Mouse (Mus musculus) intestine, embryonic 14.5 days (tissue): ENCODE data around the gene Ror2. TPM values are rescaled to one million over a fixed set of nuclear protein-coding genes. Genes with fewer than 3 reads are reported as not detected.

Source experiments
- ATAC-seq: fragments of 200-750 bp; cut with Nextera tagmentation; replicated peaks from 2 replicates; pipeline ENCODE4 v1.8.0; 2017; ENCODE audit warnings: low read depth, moderate number of reproducible peaks, moderate TSS enrichment, moderate library complexity; ENCODE audit not compliant: low FRiP score, low TSS enrichment
- DNase-seq: peaks from one replicate; pipeline ENCODE4 v3.0.0-alpha.2; 2018; ENCODE audit warnings: low spot score
- H3K27ac ChIP-seq: fragments of 300-500 bp; sonication (generic); 2 replicates; pipeline ENCODE4 v1.5.1; 2014; ENCODE audit warnings: low read depth, mild to moderate bottlenecking, control low read depth
- H3K27me3 ChIP-seq: fragments of 300-500 bp; sonication (generic); replicated peaks from 2 replicates; pipeline ENCODE4 v1.6.1; 2014; ENCODE audit warnings: low read length, control low read depth; ENCODE audit not compliant: control insufficient read depth, insufficient read depth
- H3K36me3 ChIP-seq: fragments of 300-500 bp; sonication (generic); 2 replicates; pipeline ENCODE4 v1.6.1; 2014; ENCODE audit warnings: low read length, control low read depth; ENCODE audit not compliant: control insufficient read depth, insufficient read depth
- H3K4me1 ChIP-seq: fragments of 300-500 bp; sonication (generic); replicated peaks from 2 replicates; pipeline ENCODE4 v1.6.1; 2014; ENCODE audit warnings: low read length, control low read depth, mixed read lengths; ENCODE audit not compliant: control insufficient read depth, insufficient read depth
- H3K4me2 ChIP-seq: fragments of 300-500 bp; sonication (generic); 2 replicates; pipeline ENCODE4 v1.6.1; 2014; ENCODE audit warnings: low read length
- H3K4me3 ChIP-seq: fragments of 300-500 bp; sonication (generic); 2 replicates; pipeline ENCODE4 v1.5.1; 2014; ENCODE audit warnings: low read depth, low read length, control low read depth, mixed read lengths
- H3K9ac ChIP-seq: fragments of 300-500 bp; sonication (generic); 2 replicates; pipeline ENCODE4 v1.6.1; 2014; ENCODE audit warnings: mild to moderate bottlenecking, low read length
- H3K9me3 ChIP-seq: fragments of 300-500 bp; sonication (generic); 2 replicates; pipeline ENCODE4 v1.6.1; 2016; ENCODE audit warnings: low read length, control low read depth; ENCODE audit not compliant: control insufficient read depth
- WGBS: fragments of 180-500 bp; shearing (Covaris S2); extraction: QIAGEN DNeasy Blood & Tissue Kit; methylation state at CpG from one replicate; pipeline ENCODE4 v1.1.7; 2014; 5-methylcytosine and 5-hydroxymethylcytosine counted together
- polyA plus RNA-seq: library from polyadenylated mRNA; unstranded; fragments of >200 nt; fragmentation: Nextera tagmentation; extraction: Ambion mirVana; gene quantifications from 2 replicates; pipeline ENCODE4 v1.2.1, GENCODE M21; 2014

The Ror2 gene
- polyA plus RNA-seq, 1 experiment from 2014 or later, result 18.5 TPM

GRCm38 (mm10) chr13:53234844-53235243 lies 51.1 kb downstream of the Ror2 start:
- no peaks in the 10 kb centered on the region for H3K9me3 ChIP-seq
- DNase-seq (no peak), ATAC-seq (no peak)
- WGBS, result 9% methylated on average over 12 of the region's 12 CpGs
- no peak overlapping the region for H3K4me3 ChIP-seq
- no peak overlapping the region for H3K9ac ChIP-seq
- no peak overlapping the region for H3K27ac ChIP-seq
- no peak overlapping the region for H3K4me2 ChIP-seq
- H3K4me1 ChIP-seq, result peaks cover 72% of the 10 kb centered on the region
- H3K27me3 ChIP-seq, result no peaks in the 10 kb centered on the region
- no peaks in the 10 kb centered on the region for H3K36me3 ChIP-seq

- peaks cover 72% of the 10 kb centered on the region for H3K4me1 ChIP-seq
- H3K4me2 ChIP-seq, result no peak overlapping the region
- peak overlapping the region; percentile 38; the same call in 1 of the 2 replicates for H3K27ac ChIP-seq
- H3K27me3 ChIP-seq, result no peaks in the 10 kb centered on the region
- DNase-seq, result no peak
- H3K36me3 ChIP-seq, result no peaks in the 10 kb centered on the region
- ATAC-seq, result no peak
- WGBS, result 43% methylated on average over 15 of the region's 15 CpGs
- no peak overlapping the region for H3K9ac ChIP-seq
- no peak overlapping the region for H3K4me3 ChIP-seq
- no peaks in the 10 kb centered on the region for H3K9me3 ChIP-seq
Observed at GRCm38 (mm10) chr13:53233826-53234786, 51.8 kb downstream of the Ror2 start.

- ATAC-seq, result no peak; the same call in 1 of the 2 replicates
- no peak overlapping the region for H3K4me3 ChIP-seq
- WGBS, result 15% methylated on average over 9 of the region's 9 CpGs
- H3K9ac ChIP-seq, result no peak overlapping the region
- H3K4me1 ChIP-seq, result peaks cover 72% of the 10 kb centered on the region
- no peaks in the 10 kb centered on the region for H3K36me3 ChIP-seq
- peak overlapping the region; percentile 38; the same call in 1 of the 2 replicates for H3K27ac ChIP-seq
- no peak overlapping the region for H3K4me2 ChIP-seq
- H3K27me3 ChIP-seq, result no peaks in the 10 kb centered on the region
- no peaks in the 10 kb centered on the region for H3K9me3 ChIP-seq
- DNase-seq, result no peak
Observed at GRCm38 (mm10) chr13:53233381-53233780, 52.5 kb downstream of the Ror2 start.

- H3K9ac ChIP-seq, result no peak overlapping the region
- H3K9me3 ChIP-seq, result no peaks in the 10 kb centered on the region
- no peaks in the 10 kb centered on the region for H3K27me3 ChIP-seq
- ATAC-seq, result peak; percentile 67
- H3K4me2 ChIP-seq, result no peak overlapping the region
- H3K36me3 ChIP-seq, result no peaks in the 10 kb centered on the region
- DNase-seq, result no peak
- H3K4me1 ChIP-seq, result peaks cover 71% of the 10 kb centered on the region
- WGBS, result 42% methylated on average over 7 of the region's 7 CpGs
- H3K27ac ChIP-seq, result no peak overlapping the region
- H3K4me3 ChIP-seq, result no peak overlapping the region
Observed at GRCm38 (mm10) chr13:53232419-53232818, 53.5 kb downstream of the Ror2 start.

- H3K27ac ChIP-seq, result no peak overlapping the region
- H3K9ac ChIP-seq, result no peak overlapping the region
- no peaks in the 10 kb centered on the region for H3K36me3 ChIP-seq
- H3K9me3 ChIP-seq, result no peaks in the 10 kb centered on the region
- ATAC-seq (no peak), DNase-seq (no peak)
- no peak overlapping the region for H3K4me2 ChIP-seq
- WGBS, result 70% methylated on average over 18 of the region's 18 CpGs
- no peak overlapping the region for H3K4me3 ChIP-seq
- peaks cover 62% of the 10 kb centered on the region for H3K4me1 ChIP-seq
- H3K27me3 ChIP-seq, result no peaks in the 10 kb centered on the region
Observed at GRCm38 (mm10) chr13:53230446-53231161, 55.3 kb downstream of the Ror2 start.

GRCm38 (mm10) chr13:53227019-53227418 lies 58.9 kb downstream of the Ror2 start:
- 27% methylated on average over 6 of the region's 6 CpGs for WGBS
- H3K9me3 ChIP-seq, result peaks cover 9% of the 10 kb centered on the region
- no peaks in the 10 kb centered on the region for H3K27me3 ChIP-seq
- H3K4me2 ChIP-seq, result no peak overlapping the region
- H3K27ac ChIP-seq, result no peak overlapping the region
- peaks cover 27% of the 10 kb centered on the region for H3K4me1 ChIP-seq
- ATAC-seq (0 out of 2 replicates have a peak, but pooled peaks have one; percentile 41), DNase-seq (no peak)
- no peak overlapping the region for H3K9ac ChIP-seq
- no peak overlapping the region for H3K4me3 ChIP-seq
- no peaks in the 10 kb centered on the region for H3K36me3 ChIP-seq

GRCm38 (mm10) chr13:53226461-53226860 lies 59.5 kb downstream of the Ror2 start:
- DNase-seq (no peak), ATAC-seq (no peak)
- H3K9ac ChIP-seq, result no peak overlapping the region
- H3K4me2 ChIP-seq, result no peak overlapping the region
- H3K27me3 ChIP-seq, result no peaks in the 10 kb centered on the region
- H3K9me3 ChIP-seq, result peaks cover 9% of the 10 kb centered on the region
- H3K27ac ChIP-seq, result no peak overlapping the region
- 37% methylated on average over 7 of the region's 7 CpGs for WGBS
- no peak overlapping the region for H3K4me3 ChIP-seq
- peaks cover 21% of the 10 kb centered on the region for H3K4me1 ChIP-seq
- no peaks in the 10 kb centered on the region for H3K36me3 ChIP-seq

- peaks cover 16% of the 10 kb centered on the region for H3K4me1 ChIP-seq
- ATAC-seq (no peak), DNase-seq (no peak)
- no peak overlapping the region for H3K27ac ChIP-seq
- H3K4me3 ChIP-seq, result no peak overlapping the region
- H3K9ac ChIP-seq, result no peak overlapping the region
- no peaks in the 10 kb centered on the region for H3K27me3 ChIP-seq
- H3K4me2 ChIP-seq, result no peak overlapping the region
- WGBS, result 97% methylated on average over 3 of the region's 3 CpGs
- peaks cover 9% of the 10 kb centered on the region for H3K9me3 ChIP-seq
- no peaks in the 10 kb centered on the region for H3K36me3 ChIP-seq
Observed at GRCm38 (mm10) chr13:53225925-53226324, 60.0 kb downstream of the Ror2 start.
